Mouse (Mus musculus) ovary, postnatal 14 days (tissue): ENCODE measurements around the gene Negr1.

Experiments used
- DNase-seq: peaks from one replicate; pipeline ENCODE4 v3.0.0; 2022; ENCODE audit warnings: low spot score

The Negr1 gene

DNA sequence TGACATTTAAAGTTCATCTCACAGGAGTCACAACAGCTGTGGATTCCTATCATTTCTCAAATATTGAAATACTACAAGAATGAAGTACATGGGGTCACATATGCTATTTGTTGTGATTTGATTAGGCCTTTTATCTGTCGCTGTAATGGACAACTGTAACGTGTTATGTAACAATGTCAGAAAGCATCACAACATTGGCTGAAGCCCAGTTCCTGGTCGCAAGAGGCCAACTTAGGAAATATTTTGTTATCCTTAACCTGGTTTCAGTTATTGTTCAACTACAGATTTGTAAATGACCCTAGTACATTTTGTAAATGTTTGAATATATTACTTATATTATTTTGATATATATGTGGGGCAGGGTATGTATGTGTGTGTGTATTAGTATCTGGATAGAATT is 351.2 kb downstream of the Negr1 start:
- no peak for DNase-seq

DNA sequence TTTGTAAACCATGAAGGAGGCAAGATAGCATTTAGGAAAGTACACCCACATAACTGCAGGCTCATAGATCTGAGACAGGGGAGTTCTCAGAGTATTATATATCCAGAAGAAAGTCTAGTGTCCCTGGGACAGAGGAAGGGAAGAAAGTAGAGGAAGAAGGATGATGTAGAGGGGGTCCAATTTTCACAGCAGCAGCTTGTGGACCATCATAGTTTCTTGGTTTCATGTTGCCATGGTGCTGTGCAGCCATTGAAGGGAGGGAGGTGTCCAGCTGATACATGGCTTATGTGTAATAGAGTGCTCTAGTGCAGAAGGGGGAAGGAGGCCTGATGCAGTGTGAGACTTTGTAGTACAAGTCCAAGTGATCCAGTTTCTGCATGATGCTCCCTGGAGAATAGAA is 359.8 kb downstream of the Negr1 start:
- no peak for DNase-seq

DNA sequence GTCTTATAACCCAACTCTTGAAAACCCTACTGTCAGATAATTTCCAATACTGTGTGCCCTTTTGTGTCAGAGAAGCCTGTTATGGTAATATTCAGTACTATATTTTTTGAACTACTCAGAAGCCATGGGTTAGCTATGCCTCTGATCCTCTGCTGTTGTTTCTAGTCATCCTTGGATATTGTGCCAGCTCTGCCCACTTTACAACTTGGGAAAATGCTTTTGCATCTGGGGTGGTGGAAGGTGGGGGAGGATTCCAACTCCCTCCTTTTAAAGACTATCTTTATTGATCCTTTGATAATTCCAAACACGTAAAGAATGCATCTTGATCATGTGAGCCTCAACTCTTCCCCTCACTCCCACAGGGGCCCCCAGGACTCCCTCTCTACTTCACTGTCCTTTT is 361.6 kb downstream of the Negr1 start:
- DNase-seq, result no peak

DNA sequence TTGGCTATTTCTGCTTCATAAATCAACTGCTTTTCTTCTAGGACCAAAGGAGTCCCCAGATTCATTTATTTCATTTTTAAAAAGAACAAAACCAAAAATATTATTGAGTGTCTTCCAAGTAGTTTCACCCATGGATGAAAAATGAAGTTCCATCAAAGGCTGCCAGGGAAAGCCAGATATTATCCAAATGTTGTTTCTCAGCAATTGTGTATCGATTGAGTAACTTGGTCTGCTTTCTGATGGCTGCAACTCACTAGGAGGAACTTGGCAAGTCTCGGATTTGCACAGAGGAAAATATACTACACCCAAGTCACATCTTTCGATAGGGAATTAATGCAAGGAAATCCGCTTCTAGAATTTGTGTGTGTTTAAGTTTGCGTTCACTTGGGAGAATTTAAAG is 363.5 kb downstream of the Negr1 start:
- no peak for DNase-seq

DNA sequence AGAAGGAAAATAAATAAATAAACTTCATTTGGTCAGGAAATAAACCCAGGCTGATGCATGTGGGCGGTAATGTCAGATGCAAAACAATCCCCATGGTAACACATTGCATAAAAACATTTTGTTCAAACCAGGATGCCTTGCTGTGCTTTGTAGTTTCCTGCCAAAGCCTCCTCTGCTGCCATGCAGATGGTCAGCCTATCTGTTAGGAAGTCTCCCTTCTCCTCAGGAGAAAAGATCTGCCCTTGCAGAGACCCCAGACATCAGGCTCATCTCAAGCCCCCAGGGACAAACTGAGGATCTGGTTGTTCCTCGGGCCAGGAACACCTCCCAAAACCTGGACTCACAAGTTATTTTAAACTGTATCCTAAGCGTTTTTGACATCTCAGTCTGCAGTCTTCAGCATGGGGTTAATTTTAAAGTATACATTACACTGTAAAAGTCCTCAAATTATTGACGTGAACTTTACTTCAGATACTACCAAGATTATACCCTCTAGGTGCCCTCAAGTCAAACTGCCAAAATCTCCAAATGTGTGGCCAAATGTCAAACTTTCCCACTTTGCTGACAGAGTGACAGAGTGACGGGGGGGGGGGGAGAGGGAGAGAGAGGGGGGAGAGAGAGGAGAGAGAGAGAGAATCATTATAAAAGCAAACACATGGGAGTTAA is 366.9 kb downstream of the Negr1 start:
- no peak for DNase-seq

DNA sequence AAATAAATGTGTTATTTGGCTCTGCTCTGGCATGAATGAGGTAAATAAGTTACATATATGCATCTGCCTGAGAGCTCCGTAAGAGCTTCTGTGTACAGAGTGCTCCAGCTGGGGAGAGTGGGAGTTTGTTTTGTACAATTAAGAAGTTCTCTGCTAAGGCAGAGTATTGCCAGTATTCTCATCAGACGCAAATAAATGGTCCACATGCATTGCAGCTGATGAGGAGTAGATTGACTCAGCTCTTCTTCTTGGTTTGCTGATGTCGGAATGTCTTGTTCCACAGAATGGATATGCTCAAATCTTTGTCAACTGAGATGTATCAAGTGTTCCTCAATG is 367.4 kb downstream of the Negr1 start:
- no peak for DNase-seq

DNA sequence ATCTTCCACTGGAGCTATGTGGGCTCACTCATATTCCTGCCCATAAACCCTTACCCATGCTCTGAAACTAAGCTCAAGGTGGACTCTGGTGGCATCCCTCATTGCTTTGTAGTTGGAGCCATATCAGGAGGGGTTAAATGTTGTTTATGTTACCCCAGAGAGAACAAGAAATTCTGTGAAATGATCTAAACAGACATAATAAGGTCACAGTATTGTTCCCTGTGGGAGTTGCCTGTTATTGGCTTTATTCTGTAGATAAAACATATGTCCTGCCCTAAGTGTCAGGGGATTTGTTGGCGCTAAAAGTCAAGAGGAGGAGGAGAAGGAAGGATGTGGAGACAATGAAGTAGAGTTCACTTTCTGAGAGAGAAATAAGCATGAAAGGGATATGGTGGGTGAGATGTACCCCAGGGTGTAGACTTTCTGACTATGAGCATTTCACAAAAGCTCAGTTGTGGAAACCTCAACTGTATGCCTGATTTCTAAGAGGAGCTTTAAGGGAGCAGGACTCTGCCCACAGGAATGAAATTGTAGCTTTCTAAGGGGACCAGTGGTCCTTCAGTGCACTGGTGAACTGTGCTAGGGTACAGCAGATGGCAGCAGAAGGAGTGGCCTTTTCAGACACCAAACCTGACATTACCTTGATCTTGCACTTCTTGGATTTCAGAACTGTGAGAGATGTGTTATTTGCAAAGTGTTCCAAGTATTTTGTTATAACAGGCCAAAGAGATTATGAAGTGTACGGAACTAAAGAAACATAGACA is 368.3 kb downstream of the Negr1 start:
- no peak for DNase-seq

DNA sequence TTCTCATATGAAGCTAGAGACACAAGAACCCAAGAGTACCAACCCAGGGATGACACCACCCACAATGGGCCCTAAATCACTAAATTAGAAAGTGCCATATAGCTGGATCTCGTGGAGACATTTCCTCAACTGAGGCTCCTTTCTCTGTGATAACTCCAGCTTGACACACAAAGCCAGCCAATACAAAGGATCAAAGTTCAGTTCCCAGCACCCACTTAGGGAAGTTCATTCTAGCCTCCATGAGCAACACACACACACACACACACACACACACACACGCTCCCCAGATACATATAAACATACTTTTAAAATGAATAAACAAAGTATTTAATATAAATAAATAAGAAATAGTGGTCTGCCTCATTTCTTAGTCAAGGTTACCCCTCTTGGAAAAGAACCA is 369.4 kb downstream of the Negr1 start:
- no peak for DNase-seq

DNA sequence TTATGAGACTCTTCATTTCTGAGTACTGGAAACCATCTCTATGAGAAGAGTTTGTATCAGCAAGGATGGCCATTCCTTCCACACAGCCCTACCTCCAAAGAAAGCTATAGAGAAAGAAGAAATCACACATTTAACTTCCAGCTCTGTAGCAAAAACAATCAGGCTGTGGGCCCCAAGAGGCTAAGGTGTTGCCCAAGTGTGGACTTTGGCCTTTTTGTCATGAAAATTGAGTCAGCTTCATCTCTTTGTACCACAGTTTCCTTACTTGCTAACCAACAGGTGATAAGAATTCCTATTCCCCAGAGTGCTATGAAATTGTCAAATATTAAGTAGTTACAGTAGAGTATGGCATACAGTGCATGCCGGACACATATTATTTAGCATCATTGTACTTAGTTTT is 369.9 kb downstream of the Negr1 start:
- DNase-seq, result no peak

DNA sequence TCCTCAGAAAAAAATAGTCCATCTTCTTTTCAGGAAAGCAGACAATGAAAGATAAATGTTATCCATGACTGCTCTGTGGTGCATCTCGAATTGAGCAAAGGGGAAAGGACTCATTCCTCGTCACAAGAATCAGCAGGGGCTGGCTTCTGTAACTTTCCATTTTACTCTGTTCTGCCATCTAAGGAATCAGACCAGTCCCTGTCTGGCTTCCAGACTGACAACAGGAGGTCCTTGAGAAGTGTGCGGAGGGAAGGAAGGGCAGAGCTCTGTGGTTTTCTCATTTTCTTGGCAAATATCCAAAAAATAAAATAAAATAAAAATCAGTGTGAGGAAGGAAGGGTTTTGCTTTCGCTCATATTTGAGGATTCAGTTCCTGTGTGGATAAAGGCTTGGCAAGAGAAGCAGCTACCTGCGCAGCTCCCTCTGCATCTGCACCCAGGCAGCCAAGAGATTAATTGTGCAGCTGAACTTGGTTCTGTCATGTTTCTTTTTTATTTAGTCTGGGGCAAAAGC is 373.2 kb downstream of the Negr1 start:
- DNase-seq, result no peak

DNA sequence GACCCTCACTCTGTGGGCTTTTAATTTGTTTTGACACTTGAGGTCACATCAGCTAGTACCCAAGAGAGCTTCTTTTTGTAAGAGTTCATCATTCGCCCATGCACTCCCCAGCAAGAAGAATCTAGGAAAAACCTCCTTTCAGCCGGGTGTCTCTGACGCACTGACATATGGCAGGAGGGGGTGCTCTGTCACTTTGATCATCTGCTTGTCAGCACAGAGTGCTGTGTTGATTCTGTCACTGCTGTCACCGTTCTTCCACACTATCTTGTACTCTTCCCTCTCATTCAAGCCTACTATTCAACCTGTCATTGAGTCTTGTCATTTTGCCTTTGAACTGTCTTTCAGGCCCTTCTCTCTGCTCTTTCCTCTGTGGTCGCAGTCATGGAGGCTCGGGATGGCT is 385.8 kb downstream of the Negr1 start:
- DNase-seq, result no peak

DNA sequence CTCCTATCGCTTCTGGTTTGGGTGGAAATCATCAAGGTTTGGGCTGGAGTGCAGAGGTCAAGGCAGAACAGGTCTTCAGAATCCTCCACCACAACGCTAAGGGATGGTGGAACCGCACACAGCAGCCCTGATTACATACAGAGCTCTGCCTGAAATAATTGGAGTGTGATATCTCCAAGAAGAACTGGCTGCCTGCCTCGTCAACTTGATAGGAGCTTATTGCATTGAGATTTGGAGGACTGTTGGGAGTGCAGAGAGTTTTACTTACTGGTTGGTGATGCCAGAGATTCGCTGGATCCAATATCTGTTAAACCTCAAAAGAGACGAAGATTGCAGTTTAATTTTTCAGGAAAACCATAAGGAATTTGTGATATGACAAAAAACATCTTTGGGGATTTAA is 391.4 kb downstream of the Negr1 start:
- DNase-seq, result no peak

DNA sequence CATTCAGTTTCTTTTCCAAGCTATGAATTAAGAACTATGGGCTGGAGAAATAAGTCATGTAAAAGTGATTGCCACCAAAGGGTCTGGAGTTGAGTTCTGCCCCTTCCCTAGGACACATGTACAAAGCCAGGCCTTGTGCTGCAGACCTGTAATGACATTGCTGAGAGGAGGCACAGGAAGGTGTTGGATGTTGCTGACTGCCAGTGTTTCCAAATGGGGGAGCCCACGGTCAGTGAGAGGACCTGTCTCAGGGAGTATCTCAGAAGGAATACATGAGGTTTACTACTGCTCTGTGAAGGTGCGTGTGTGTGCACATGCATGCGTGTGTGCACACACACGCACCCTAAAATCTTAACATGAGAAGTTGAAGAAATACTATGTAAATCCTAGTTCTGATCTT is 393.5 kb downstream of the Negr1 start:
- DNase-seq, result no peak

DNA sequence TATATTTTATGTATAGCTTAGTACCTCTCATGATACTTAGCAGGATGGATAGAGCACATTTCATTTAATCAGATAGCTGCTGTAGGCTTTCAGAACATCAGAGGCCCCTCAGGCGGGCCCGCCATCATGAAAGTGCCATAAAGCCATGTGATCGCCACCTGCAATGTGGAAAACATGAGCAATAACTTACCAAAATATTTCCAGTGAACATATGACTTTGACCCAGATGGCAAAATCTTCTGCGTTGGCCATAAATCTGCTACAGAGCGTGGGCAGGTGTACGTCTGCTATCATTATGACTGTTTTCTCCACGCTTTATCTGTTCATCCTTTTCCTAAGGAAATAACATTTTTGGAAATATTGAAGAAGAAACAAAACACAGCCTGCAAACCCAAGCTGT is 397.0 kb downstream of the Negr1 start:
- no peak for DNase-seq

DNA sequence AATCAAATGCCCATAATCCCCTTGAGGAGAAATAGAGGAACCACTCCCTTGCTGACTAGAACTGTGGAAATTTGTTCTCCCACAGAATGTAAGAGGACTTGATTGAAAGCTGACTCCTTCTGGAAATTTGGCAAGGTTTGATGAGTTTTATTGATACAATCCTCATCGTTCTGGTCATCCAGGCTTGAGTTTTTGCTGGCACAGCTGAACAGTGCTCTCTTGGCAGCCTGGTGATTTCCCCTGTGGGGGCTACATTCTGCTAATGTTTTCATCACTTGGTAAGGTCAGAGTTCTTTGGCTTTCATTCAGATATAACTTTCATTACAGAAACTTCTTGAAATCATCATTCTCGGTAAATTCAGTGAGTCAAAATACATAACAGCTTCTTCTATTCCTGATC is 407.2 kb downstream of the Negr1 start:
- no peak for DNase-seq

DNA sequence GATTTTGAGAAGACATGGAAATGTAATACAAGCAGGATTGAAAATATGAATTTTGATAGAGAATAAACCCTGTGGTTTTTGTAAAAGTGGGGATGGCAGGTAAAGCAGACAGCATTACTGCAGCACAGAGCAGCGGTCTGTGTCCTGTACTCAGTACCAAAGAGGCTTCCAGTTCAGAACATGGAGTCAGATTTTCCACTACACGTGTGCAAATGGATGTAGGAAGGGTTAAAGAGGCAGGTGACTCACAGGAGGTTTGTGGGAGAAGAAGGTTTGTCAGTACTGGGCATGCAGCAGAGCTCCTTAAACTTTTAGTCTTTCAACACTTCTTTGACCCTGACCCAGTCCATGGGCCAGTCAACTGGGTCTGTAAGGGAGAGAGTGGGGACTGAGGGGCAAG is 409.5 kb downstream of the Negr1 start:
- no peak for DNase-seq

DNA sequence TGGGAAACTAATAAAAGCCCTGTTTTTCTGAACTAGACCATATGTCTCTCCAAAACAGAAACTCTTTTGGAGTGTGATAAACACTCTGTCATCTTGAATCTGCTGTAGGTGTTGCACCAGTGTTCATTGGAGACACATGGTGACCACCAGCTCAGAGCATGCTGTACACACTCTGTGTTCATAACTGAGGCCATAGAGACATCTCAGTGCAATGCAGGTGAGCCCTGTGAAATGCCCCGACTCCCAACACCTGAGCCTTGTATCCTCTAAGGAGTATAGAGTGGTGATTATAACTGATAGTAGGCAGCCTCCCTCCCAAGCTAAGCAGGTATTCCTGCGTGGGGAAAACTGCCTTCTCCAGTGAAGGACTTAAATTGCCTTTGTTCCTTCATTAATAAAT is 415.2 kb downstream of the Negr1 start:
- no peak for DNase-seq

DNA sequence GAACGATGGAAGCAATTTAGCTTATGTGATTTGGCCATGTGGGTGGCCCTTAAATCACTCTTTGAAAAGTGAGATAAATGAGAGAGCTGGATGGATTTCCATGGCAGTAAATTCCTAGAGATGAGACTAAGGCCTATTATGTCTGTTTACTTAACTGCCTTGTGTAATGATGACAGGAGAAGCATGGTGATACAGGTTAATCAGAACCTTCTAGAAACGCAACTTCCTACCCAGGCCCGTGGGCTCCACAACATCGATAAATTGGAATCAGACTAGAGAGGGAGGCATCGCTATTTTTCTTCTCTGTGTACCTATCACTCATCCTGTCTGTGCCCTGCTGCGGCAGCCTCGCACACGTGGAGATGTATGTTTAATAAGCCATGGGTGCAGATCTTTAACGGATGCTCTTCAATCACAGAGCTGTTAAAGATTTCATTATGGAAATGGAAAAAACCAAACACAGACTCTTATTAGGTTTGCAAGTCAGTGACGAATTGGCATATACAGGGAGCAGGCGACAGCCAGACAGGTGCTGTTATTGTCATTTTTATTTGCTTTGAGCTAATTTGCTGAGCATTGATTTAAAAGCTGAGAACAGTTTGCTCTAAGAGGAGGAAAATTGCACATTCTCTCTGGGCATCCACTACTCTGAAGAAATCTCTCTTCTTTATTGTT is 418.6 kb downstream of the Negr1 start:
- DNase-seq, result no peak

DNA sequence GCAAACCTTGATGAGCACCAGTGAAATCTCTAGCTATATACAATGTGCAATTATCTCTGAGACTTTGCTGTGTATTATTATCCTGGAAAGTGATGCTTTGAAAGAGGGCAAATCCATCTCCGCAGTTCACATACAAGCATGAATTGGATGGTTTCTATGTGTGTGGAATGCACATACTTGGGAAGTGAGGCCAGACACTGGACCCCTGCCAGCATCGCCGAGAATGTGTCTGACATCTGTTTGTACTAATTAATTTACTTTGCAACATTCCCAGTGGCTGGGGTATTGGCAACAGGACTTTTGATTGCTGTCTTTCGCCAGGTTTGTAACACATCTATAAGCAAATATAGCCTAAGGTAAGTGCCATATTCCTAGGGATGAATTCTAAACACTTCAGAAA is 420.5 kb downstream of the Negr1 start:
- no peak for DNase-seq

DNA sequence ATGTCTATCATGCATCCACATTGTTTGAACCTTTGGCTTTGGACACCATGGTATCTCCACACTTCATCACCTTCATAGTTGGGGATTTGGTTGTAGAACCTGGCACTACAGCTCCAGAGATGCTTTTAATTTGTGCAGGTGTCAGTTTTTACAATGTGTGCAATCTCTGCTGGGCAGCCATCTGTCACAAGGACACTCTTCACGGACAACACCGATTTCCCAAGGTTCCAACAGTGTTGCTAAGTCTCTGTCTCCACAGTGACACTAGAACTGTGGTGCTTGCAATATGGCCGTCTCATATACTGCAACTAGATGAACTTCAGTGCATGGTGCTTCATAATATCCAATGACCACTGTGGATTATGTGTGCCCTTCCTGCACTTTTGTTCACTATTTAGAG is 425.5 kb downstream of the Negr1 start:
- DNase-seq, result no peak

DNA sequence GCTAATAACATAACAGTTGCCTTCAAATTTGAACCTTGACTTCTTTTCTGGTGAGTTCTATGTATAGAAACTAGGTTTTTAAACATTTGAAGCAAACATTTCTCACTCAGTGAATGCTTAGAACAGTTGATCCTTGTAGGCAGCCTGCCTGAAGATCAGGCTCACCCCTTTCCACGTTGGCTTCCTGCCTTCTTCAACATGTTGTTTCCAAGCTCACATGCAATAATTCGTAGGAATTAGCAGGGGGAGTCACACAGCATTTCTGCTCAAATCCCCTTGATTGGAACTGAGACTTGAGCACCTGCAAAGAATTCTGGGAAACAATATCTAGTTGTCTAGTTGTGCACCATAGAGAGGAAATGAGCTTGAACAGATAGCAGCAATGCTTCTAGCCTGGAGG is 430.6 kb downstream of the Negr1 start:
- no peak for DNase-seq

DNA sequence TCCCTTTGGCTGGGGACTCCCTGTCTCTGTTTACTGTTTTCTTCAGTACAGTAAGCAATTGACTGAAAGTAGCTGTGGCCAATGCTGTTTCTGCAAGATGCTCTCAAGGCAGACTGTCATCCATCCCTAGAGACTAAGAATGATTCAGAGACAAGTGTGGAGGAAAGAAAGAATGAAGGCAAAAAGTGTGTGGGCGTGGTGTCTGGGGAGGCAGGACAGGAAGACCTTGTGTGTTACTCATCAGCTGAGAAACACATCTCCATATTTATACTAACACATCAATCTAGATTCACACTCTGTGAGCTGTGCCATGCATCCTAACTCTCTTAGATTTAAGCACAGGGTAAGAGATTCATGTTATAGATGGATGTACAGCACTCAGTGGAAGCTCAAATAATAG is 431.2 kb downstream of the Negr1 start:
- no peak for DNase-seq

DNA sequence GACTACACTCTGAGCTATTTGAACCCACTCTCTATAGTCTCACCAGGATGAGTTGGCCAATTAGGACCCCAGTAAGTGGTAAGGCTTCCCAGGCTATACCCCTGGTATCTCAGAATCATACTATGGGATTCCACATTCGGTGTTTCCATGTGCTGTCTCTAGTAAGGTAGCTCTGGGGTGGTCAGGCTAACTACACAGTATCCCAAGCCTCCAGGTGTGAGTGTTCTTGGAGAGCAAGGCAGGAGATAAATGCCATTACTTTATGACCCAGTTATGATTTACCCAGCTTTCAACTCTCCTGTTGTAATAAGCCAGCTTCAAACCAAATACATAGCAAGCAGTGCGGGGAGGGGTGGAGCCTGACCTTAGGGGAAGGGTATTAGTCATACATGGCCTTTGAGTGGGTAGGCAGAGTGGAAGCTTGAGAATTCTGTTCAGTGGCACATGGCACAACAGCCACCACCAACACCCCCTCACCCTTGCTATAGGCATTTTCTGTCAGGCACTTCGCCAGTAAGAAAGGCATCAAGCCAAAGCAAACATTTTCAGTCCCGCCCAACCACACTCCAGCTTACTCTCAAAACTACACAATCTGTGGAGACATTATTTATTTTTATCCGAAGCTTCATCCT is 437.7 kb downstream of the Negr1 start:
- DNase-seq, result no peak
